Mouse (Mus musculus): ENCODE measurements around the gene Rtn4r. TPM values are rescaled to one million over a fixed set of nuclear protein-coding genes. Genes with fewer than 3 reads are reported as not detected.

Rtn4r gene
- polyA plus RNA-seq, 1 experiment from 2014 or later: 3.6 TPM

- Histone ChIP-seq H3K4me1 (no peaks in the 10 kb centered on the region), H3K4me3 (replicated peaks) (no peak overlapping the region), H3K36me3 (no peaks in the 10 kb centered on the region), H3K9me3 (replicated peaks) (no peaks in the 10 kb centered on the region), H3K27me3 (no peaks in the 10 kb centered on the region), H3K27ac (no peak overlapping the region), H3K9ac (no peak overlapping the region), H3K4me2 (no peak overlapping the region)
- no peak for ATAC-seq (replicated peaks; ENCODE audit: low FRiP score)
- WGBS: 65% methylated on average over 1 of the region's 1 CpGs
Observed at GRCm38 (mm10) chr16:18103366-18103765, 24.1 kb upstream of the Rtn4r start.

GRCm38 (mm10) chr16:18103808-18104207 lies 23.6 kb upstream of the Rtn4r start:
- H3K27me3 ChIP-seq: no peaks in the 10 kb centered on the region
- H3K4me2 ChIP-seq: no peak overlapping the region
- H3K4me1 ChIP-seq: no peaks in the 10 kb centered on the region
- no peak overlapping the region for H3K27ac ChIP-seq
- 31% methylated on average over 6 of the region's 6 CpGs for whole genome bisulfite sequencing
- no peak for ATAC-seq (replicated peaks; ENCODE audit: low FRiP score)
- no peaks in the 10 kb centered on the region for H3K9me3 ChIP-seq (replicated peaks)
- H3K4me3 ChIP-seq (replicated peaks): no peak overlapping the region
- H3K36me3 ChIP-seq: no peaks in the 10 kb centered on the region
- no peak overlapping the region for H3K9ac ChIP-seq

- H3K4me1 ChIP-seq: no peaks in the 10 kb centered on the region
- ATAC-seq (replicated peaks; ENCODE audit: low FRiP score): peak; percentile 65
- H3K9me3 ChIP-seq (replicated peaks): peaks cover 3% of the 10 kb centered on the region; the same call in 1 of the 2 replicates
- H3K4me3 ChIP-seq (replicated peaks): no peak overlapping the region
- no peak overlapping the region for H3K4me2 ChIP-seq
- H3K27me3 ChIP-seq: no peaks in the 10 kb centered on the region
- no peak overlapping the region for H3K27ac ChIP-seq
- no peak overlapping the region for H3K9ac ChIP-seq
- H3K36me3 ChIP-seq: no peaks in the 10 kb centered on the region
- 56% methylated on average over 5 of the region's 5 CpGs for WGBS
Observed at GRCm38 (mm10) chr16:18108221-18108966, 19.0 kb upstream of the Rtn4r start.

GRCm38 (mm10) chr16:18111042-18111441 lies 16.4 kb upstream of the Rtn4r start:
- Histone ChIP-seq H3K27me3 (no peaks in the 10 kb centered on the region), H3K27ac (no peak overlapping the region), H3K4me2 (no peak overlapping the region), H3K9ac (no peak overlapping the region), H3K4me3 (replicated peaks) (no peak overlapping the region), H3K36me3 (no peaks in the 10 kb centered on the region), H3K9me3 (replicated peaks) (peaks cover 3% of the 10 kb centered on the region; the same call in 1 of the 2 replicates), H3K4me1 (no peaks in the 10 kb centered on the region)
- WGBS: 85% methylated on average over 7 of the region's 7 CpGs
- ATAC-seq (replicated peaks; ENCODE audit: low FRiP score): no peak

GRCm38 (mm10) chr16:18116467-18116866 lies 11.0 kb upstream of the Rtn4r start:
- Histone ChIP-seq H3K4me1 (no peaks in the 10 kb centered on the region), H3K27me3 (no peaks in the 10 kb centered on the region), H3K4me3 (replicated peaks) (no peak overlapping the region), H3K36me3 (no peaks in the 10 kb centered on the region), H3K27ac (no peak overlapping the region), H3K9me3 (replicated peaks) (no peaks in the 10 kb centered on the region), H3K9ac (no peak overlapping the region), H3K4me2 (no peak overlapping the region)
- WGBS: 75% methylated on average over 4 of the region's 4 CpGs
- ATAC-seq (replicated peaks; ENCODE audit: low FRiP score): no peak

GRCm38 (mm10) chr16:18118285-18118684 lies 9.2 kb upstream of the Rtn4r start:
- H3K27me3 ChIP-seq: 0 out of 2 replicates have a peak, but pooled peaks cover 8% of the 10 kb centered on the region
- ATAC-seq (replicated peaks; ENCODE audit: low FRiP score): no peak
- WGBS: 60% methylated on average over 3 of the region's 3 CpGs
- H3K4me1 ChIP-seq: no peaks in the 10 kb centered on the region
- no peaks in the 10 kb centered on the region for H3K9me3 ChIP-seq (replicated peaks)
- no peak overlapping the region for H3K4me2 ChIP-seq
- H3K36me3 ChIP-seq: no peaks in the 10 kb centered on the region
- no peak overlapping the region for H3K27ac ChIP-seq
- no peak overlapping the region for H3K4me3 ChIP-seq (replicated peaks)
- H3K9ac ChIP-seq: no peak overlapping the region

GRCm38 (mm10) chr16:18119031-18119730 lies 8.3 kb upstream of the Rtn4r start:
- WGBS: 19% methylated on average over 8 of the region's 8 CpGs
- no peak for ATAC-seq (replicated peaks; ENCODE audit: low FRiP score)
- no peak overlapping the region for H3K9ac ChIP-seq

GRCm38 (mm10) chr16:18122740-18123139 lies 4.7 kb upstream of the Rtn4r start:
- no peaks in the 10 kb centered on the region for H3K36me3 ChIP-seq
- H3K4me3 ChIP-seq (replicated peaks): no peak overlapping the region
- no peak for ATAC-seq (replicated peaks; ENCODE audit: low FRiP score)
- H3K27me3 ChIP-seq: peaks cover 42% of the 10 kb centered on the region
- no peaks in the 10 kb centered on the region for H3K9me3 ChIP-seq (replicated peaks)
- no peak overlapping the region for H3K4me2 ChIP-seq
- 65% methylated on average over 2 of the region's 2 CpGs for WGBS
- H3K27ac ChIP-seq: no peak overlapping the region
- peaks cover 9% of the 10 kb centered on the region for H3K4me1 ChIP-seq
- no peak overlapping the region for H3K9ac ChIP-seq

More at GRCm38 (mm10) chr16:18119031-18119730, 8.3 kb upstream of the Rtn4r start:
- Histone ChIP-seq H3K4me2 (no peak overlapping the region), H3K4me1 (no peaks in the 10 kb centered on the region), H3K9me3 (replicated peaks) (no peaks in the 10 kb centered on the region), H3K36me3 (no peaks in the 10 kb centered on the region), H3K4me3 (replicated peaks) (no peak overlapping the region), H3K27ac (no peak overlapping the region), H3K27me3 (0 out of 2 replicates have a peak, but pooled peaks cover 10% of the 10 kb centered on the region)

GRCm38 (mm10) chr16:18123471-18123870 lies 4.0 kb upstream of the Rtn4r start:
- Histone ChIP-seq H3K4me2 (no peak overlapping the region), H3K27ac (no peak overlapping the region), H3K36me3 (no peaks in the 10 kb centered on the region), H3K4me3 (replicated peaks) (no peak overlapping the region), H3K9me3 (replicated peaks) (no peaks in the 10 kb centered on the region), H3K4me1 (peaks cover 16% of the 10 kb centered on the region), H3K9ac (no peak overlapping the region), H3K27me3 (peaks cover 49% of the 10 kb centered on the region)
- WGBS: 67% methylated on average over 1 of the region's 1 CpGs
- ATAC-seq (replicated peaks; ENCODE audit: low FRiP score): no peak

GRCm38 (mm10) chr16:18124040-18124439 lies 3.4 kb upstream of the Rtn4r start:
- Histone ChIP-seq H3K4me1 (peaks cover 17% of the 10 kb centered on the region), H3K9ac (no peak overlapping the region), H3K27ac (no peak overlapping the region), H3K4me3 (replicated peaks) (no peak overlapping the region), H3K9me3 (replicated peaks) (no peaks in the 10 kb centered on the region), H3K27me3 (peaks cover 55% of the 10 kb centered on the region), H3K4me2 (no peak overlapping the region), H3K36me3 (no peaks in the 10 kb centered on the region)
- no peak for ATAC-seq (replicated peaks; ENCODE audit: low FRiP score)
- 81% methylated on average over 4 of the region's 4 CpGs for WGBS

GRCm38 (mm10) chr16:18124626-18125025 lies 2.8 kb upstream of the Rtn4r start:
- Histone ChIP-seq H3K9me3 (replicated peaks) (no peaks in the 10 kb centered on the region), H3K27me3 (peaks cover 61% of the 10 kb centered on the region), H3K4me3 (replicated peaks) (no peak overlapping the region), H3K27ac (no peak overlapping the region), H3K9ac (no peak overlapping the region), H3K4me1 (peaks cover 22% of the 10 kb centered on the region), H3K4me2 (no peak overlapping the region), H3K36me3 (no peaks in the 10 kb centered on the region)
- ATAC-seq (replicated peaks; ENCODE audit: low FRiP score): no peak
- WGBS: 33% methylated on average over 5 of the region's 5 CpGs

- no peak overlapping the region for H3K4me2 ChIP-seq
- no peak overlapping the region for H3K9ac ChIP-seq
- no peaks in the 10 kb centered on the region for H3K36me3 ChIP-seq
- H3K27ac ChIP-seq: no peak overlapping the region
- peaks cover 24% of the 10 kb centered on the region for H3K4me1 ChIP-seq
- no peak overlapping the region for H3K4me3 ChIP-seq (replicated peaks)
- H3K27me3 ChIP-seq: peaks cover 61% of the 10 kb centered on the region
- H3K9me3 ChIP-seq (replicated peaks): no peaks in the 10 kb centered on the region
- ATAC-seq (replicated peaks; ENCODE audit: low FRiP score): no peak
- WGBS: 82% methylated on average over 2 of the region's 2 CpGs
Observed at GRCm38 (mm10) chr16:18125131-18125530, 2.3 kb upstream of the Rtn4r start.

Measured in kidney, embryonic 15.5 days (tissue).